Mouse (Mus musculus): ENCODE data around the gene Lrp5.

GRCm38 (mm10) chr19:3589547-3589946 lies 96.8 kb downstream of the Lrp5 start:
- TF ChIP-seq CTCF (IDR thresholded peaks at IDR 0.05; ENCODE audit: control insufficient read depth, insufficient read depth, insufficient read length) = no peak
- TF ChIP-seq CEBPB (IDR thresholded peaks at IDR 0.05; ENCODE audit: low read depth) = no peak
